Mouse (Mus musculus): ENCODE data around the gene Slfnl1.

Gene Slfnl1

GRCm38 (mm10) chr4:120531986-120532385 is at the start of gene Slfnl1:
Gene Slfnl1 (plus strand): TSS chr4:120532231.
- DNase-seq = no peak

- DNase-seq = no peak
Measured at GRCm38 (mm10) chr4:120487707-120488106, 44.3 kb upstream of the Slfnl1 start.

DNA sequence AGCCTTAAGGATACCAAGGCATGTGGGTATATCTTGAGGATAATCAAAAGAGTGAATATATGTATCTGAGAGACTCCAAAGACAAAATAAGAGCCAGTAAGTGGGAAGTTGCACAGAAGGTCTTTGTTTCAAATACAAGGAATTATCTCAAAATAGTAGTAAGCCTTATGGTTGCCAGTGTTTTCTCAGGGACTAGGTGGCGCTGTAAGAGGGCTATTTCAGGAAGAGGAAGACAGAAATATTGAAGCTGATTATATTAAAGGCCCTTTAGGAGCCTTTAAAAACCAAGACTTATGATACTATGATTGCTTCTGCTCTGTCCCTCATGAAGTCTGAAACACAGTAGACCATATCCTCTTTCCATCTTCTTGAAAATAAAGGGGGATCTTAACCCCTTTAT is 25.1 kb upstream of the Slfnl1 start:
- no peak for DNase-seq

DNA sequence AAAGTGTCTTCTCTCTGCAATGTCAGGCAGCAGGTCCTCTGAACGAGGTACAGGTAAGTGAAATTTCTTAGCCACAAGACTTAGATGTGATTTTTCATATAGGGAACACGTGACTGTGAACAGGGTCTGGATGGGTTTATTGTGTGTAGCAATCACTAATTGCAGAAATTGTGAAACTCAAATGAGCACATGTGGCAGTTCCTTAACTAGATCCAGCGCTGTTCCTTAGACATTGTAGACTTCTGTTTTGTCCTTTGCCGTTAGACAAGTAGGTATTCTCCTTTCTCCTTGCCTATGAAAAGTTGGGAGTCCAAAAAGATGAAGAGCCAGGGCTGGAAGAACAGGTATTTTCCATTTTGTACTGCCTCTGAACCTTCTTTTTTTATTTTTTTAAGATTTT is 20.8 kb upstream of the Slfnl1 start:
- no peak for DNase-seq

DNA sequence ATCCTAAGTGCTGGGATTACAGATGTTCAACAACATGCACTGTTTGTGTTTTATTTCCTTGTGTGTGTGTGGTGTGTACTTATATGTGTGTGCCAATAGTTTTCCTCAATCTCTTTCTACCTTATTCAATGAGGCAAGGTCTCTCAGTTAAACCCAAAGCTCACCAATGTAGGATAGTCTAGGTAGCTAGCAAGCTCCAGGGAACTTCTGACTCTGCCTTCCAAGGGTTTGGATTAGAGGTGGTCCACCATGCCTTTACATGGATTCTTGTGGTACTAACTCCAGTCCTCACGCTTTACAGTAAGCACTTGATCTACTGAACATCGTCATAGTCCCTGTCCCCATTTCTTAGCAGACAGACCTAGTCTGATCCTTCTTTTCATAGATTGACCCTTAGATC is 17.7 kb upstream of the Slfnl1 start:
- no peak for DNase-seq

- no peak for DNase-seq
Measured at GRCm38 (mm10) chr4:120516491-120516890, 15.5 kb upstream of the Slfnl1 start.

DNA sequence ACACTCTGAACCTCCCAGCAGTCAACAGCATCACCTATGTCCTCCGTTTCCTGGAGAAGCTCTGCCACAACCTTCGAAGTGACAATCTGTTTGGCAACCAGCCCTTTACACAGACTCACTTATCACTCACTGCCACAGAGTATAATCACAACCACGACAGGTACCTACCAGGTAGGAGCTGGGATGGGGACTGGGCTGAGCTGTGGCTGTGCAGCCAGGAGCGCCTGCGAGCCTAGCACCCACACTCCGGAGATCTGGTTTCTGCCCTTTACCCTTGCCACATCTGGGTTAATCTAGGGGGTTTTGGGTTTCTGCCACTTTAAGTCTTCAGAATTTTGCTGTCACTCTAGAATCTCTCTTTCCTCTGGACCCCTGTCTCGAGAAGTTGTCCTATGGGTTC is 15.1 kb upstream of the Slfnl1 start:
- no peak for DNase-seq

DNA sequence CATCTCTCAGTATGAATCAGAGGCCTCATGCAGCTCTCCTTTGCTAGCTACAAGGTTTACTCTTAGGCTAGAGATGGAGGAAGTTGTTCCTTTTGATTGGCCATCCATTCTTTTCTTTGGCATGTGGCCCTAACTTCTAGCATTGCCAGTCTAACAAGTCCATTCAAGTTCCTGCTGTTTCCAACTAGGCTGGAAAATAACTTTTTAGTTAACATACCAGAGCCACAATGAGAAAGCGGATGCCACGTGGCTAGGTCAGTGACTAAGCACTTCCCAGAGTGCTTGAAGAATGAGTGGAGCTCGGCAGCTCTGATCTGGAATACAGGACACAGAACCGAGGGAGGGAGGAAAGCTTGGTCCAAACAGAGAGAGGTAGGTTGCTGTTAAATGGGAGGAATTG is 14.7 kb upstream of the Slfnl1 start:
- no peak for DNase-seq

DNA sequence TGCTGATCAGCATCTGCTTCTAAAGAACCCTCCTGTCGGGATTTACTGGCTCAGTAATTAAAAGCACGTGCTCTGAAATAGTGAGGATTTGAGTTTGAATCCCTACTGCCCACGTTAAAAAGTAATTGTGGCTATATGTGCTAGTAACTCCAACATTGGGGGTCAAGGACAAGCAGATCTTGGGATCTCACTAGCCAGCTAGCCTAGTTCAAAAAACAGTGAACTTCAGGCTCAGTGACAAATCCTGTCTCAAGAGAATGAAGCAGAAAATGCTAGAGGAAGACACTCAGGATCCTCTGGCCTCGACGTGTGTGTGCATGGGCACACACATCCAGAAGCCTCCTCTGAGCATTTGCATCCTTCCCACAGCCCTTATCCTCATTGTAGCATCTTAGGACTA is 10.3 kb upstream of the Slfnl1 start:
- no peak for DNase-seq

DNA sequence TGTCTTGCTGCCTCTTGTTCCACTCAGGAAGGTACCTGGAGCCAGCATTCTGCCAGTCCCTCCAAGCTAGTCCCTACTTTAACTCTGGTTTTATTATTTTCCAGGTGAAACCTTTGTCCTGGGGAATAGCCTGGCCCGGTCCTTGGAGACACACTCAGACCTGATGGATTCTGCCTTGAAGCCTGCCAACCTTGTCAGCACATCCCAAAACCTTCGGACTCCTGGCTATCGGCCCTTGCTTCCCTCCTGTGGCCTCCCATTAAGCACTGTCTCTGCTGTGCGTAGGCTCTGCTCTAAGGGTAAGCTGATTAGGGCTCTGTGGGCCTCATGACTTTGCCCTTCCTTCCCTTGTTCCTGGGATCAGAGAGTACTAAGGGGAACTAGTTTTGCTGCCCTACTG is 9.7 kb upstream of the Slfnl1 start:
- no peak for DNase-seq

GRCm38 (mm10) chr4:120523092-120523491 is 8.9 kb upstream of the Slfnl1 start:
- no peak for DNase-seq

- DNase-seq = no peak
Measured at GRCm38 (mm10) chr4:120528171-120528570, 3.9 kb upstream of the Slfnl1 start.

DNA sequence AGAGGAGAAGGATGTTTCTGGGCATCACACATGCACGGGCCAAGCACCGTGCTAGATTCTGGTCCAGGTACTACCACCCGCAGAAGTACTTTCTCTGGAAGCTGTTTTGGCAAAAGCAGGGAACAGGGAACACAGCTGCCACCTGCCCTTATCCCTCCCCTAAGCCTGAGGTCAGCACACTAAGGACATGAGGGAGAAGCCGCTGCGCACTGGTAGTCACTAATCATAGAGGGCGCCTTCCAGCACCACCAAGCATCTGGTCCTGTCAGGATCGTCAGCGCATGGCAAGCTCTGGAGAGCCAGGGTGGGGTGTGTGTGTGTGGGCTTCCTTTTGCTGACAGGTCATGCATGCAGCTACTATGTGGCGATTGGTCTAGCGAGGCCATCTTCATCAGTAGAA is 6.6 kb downstream of the Slfnl1 start:
- no peak for DNase-seq

GRCm38 (mm10) chr4:120544896-120545295 is 12.9 kb downstream of the Slfnl1 start:
- no peak for DNase-seq

DNA sequence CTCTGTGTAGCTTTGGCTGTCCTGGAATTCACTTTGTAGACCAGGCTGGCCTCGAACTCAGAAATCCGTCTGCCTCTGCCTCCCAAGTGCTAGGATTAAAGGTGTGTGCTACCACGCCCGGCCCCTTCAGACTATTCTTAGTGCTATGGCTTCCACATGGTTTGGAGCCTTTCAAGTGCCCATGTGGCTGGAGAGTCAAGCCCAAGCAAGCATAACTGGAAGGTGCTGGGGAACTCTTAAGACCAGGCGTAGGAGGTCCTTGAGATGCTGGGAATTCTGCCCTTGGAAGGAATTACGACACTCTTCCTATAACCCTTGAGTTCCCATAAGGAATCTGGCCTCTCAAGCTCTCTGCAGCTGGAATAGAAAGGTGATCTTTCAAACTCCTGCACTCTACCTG is 24.6 kb downstream of the Slfnl1 start:
- DNase-seq = no peak

DNA sequence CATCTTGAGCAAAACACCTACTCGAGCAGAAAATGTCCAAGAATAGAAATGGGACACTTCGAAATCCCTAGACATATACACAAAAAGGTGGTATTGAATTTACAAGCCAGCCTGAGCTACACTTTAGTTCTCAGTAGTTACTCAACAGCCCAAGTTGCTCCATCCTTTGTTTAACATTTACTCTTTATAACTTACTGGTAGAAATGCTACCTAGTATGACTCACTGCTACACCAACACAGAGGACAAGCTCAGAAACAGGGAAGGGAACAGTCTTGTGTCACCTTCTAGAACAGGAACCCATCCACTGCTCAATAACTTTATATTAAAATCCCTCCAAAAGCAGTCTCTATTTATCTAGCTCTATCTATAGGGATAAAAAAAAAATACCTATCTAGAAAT is 33.7 kb downstream of the Slfnl1 start:
- DNase-seq = no peak

DNA sequence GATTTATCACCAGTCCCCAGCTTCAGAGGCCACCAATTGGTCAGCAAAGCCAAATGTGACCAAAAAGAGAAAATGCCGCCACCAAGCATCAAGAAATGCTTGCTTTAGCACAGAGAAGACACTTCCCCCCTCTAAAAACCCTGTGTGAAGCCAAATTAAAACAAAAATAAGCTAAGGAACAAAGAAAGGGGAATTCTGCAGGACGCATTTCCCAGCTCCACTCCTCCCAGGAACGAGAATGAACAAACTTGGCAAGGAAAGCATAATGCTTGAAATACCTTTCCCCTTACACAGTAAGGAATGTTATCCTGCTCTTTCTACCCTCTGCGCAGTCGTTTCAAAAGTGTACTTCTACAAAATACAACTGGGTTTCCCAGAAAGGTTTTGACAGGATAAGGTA is 36.0 kb downstream of the Slfnl1 start:
- no peak for DNase-seq

DNA sequence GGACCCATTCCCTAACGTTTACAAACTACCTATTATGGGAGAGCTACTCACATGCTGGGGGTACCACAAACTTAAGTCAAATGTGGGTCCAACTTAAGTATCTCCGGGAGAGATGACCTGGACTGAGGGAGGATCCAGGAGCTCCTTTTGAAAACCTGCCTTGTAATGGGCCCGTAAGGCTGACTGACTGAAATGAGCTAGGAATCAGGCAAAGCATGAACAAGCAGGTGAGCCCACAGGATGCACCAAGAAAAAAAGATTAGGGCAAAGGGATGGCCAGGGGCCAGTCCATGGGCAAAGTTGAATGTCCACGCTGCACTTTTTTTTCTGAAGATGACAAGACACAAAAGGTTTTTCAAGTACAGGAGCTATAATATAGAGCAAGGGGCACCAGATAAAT is 37.0 kb downstream of the Slfnl1 start:
- no peak for DNase-seq

GRCm38 (mm10) chr4:120569486-120570437 is 37.7 kb downstream of the Slfnl1 start, which contains the start of gene Ctps:
Gene Ctps (minus strand): TSS chr4:120570276.
- DNase-seq = peak; percentile 96

DNA sequence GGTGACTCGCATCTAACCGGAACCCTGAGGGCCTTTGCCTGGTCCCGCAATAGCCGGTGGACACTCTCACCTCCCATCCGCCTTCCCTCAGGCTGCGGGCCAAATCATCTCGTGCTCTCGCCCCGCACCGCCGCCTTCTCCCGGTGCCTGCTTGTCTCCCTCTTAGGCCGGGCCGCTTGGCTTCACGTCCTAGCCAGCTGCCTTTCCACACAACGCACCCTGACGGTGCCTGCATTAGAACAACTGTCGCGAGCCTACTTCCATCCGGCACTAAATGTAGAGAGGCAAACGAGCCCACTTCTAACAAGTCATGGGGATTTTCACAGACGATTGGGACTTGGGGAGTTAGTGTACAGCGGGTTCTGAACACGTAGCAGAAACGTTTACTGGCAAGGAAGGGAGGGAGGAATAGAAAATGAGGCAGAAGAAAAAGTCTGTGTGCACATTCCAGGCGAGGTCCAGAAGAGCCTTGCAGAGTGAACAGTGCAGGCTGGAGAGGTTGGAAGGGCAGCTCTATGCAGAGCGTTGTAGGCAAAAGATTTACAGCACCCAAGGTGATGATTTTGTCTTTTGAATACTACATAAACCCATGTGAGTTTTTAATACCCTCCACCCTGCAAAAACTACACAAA is 38.5 kb downstream of the Slfnl1 start:
- no peak for DNase-seq

GRCm38 (mm10) chr4:120571070-120571464 is 39.0 kb downstream of the Slfnl1 start:
- DNase-seq = no peak

GRCm38 (mm10) chr4:120571691-120572090 is 39.7 kb downstream of the Slfnl1 start:
- no peak for DNase-seq

DNA sequence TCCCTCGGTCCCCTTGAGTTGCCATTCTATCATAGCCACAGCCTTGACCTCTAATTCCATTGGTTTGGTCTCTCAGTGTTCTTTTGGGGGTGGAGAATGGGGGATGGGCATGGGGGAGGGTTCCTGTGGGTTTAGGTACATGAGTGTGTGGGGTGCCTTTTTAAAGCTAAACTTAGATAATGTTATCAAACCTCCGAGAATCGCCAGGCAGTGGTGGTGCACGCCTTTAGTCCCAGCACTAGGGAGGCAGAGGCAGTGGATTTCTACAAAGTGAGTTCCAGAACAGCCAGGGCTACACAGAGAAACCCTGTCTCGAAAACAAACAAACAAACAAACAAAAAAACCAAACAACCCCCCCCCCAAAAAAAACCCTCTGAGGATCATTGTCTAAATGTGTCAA is 48.9 kb downstream of the Slfnl1 start:
- no peak for DNase-seq

DNA sequence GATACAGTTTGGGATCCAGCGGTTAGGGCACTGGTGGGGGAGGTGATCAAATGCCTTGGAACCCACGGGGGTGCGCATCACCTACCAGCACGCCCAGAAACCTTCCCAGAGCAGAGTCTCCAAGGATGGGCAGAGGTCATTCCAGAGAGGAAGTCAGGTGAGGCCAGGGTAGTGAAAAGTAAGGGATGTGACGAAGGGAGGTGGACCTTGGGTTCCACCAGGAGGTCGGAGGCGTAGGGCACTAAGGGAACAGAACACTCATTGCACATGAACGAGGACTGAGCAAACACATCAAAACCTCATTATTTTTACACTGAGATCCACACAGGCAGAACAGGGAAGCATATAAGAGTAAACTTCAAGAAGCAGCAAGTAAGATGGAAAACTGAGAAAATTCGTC is 49.7 kb downstream of the Slfnl1 start:
- no peak for DNase-seq
